Comparison of ENCODE assay signal across 8 mouse cellular contexts in the genomic region with DNA sequence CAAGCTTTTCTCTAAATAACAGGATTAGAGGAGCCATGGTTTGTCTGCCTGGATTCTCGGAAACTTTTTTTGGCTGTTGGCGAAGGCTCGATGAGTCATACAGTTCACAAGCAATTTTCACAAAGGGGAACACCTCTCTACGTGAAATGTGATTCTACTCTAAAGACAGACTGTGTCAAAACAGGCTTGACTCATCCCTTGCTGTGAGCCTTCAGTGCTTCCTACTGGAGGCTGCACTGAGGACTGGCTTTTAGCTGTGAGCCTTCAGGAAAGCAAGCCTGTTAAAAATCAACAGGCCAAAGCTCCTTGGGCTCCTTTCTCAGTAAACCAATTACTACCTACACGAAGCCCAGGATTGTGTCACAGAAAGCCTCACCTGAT.
DNase-seq lines count a peak whose midpoint lies in the region; TF ChIP-seq lines count a peak whose summit lies in the region.

No protein-coding gene starts in this region.

- H3K4me1 ChIP-seq in heart, embryonic 10.5 days = 0 out of 2 replicates have a peak, but pooled peaks cover 6% of the 10 kb centered on the region

- no peak for TF ChIP-seq POLR2A in myocyte (IDR thresholded peaks at IDR 0.05; ENCODE audit: insufficient read length, low read depth)

- no peak overlapping the region for H3ac ChIP-seq in myocyte (ENCODE audit: control insufficient read depth, insufficient read length)

- no peak overlapping the region for H3K4me3 ChIP-seq in heart, embryonic 10.5 days
- H3K4me3 ChIP-seq in myocyte = no peak overlapping the region

- H3K79me2 ChIP-seq in myocyte (ENCODE audit: control insufficient read depth, insufficient read depth) = no peaks in the 10 kb centered on the region

- no peaks in the 10 kb centered on the region for H3K36me3 ChIP-seq in heart, embryonic 10.5 days
- no peaks in the 10 kb centered on the region for H3K36me3 ChIP-seq in myocyte (ENCODE audit: control insufficient read depth, insufficient read depth)

- H3K9me3 ChIP-seq in heart, embryonic 10.5 days = no peaks in the 10 kb centered on the region

- peak overlapping the region; percentile 90 for H3K4me2 ChIP-seq in myocyte (ENCODE audit: low read depth)

- WGBS in heart, embryonic 10.5 days = 40% methylated on average over 5 of the region's 5 CpGs

- intact Hi-C loops in heart, postnatal 14 days (cut with DNase I) = loop anchor here (10.0 kb wide), 1 partner anchor 317 kb away; no protein-coding TSS in a partner anchor

- no peaks in the 10 kb centered on the region for H3K27me3 ChIP-seq in heart, embryonic 10.5 days (ENCODE audit: insufficient read depth, poor library complexity, severe bottlenecking)
- H3K27me3 ChIP-seq in myocyte (ENCODE audit: control insufficient read depth, insufficient read depth, insufficient read length) = no peaks in the 10 kb centered on the region

- peak; percentile 2 to 5 for DNase-seq in heart, postnatal 14 days
- no peak for DNase-seq in heart, embryonic 10.5 days (ENCODE audit: low spot score)
- DNase-seq in adipocyte (ENCODE audit: low spot score) (peak; percentile 58), liver (no peak)
- peak; percentile 12 for DNase-seq in kidney, adult 18-20 months
- DNase-seq in layer of hippocampus, adult 11-12 months (ENCODE audit: low spot score) = no peak
- no peak for DNase-seq in cerebellum, postnatal 36 days

- no peak overlapping the region for H3K27ac ChIP-seq in heart, embryonic 10.5 days

TF ChIP-seq in myocyte, 11 proteins besides CTCF, POLR2A, EP300 and RAD21:
- TF ChIP-seq CEBPB (IDR thresholded peaks at IDR 0.05; ENCODE audit: insufficient read depth, poor library complexity, severe bottlenecking) = 0 out of 2 replicates have a peak, but pooled peaks have one; percentile 30
- TF ChIP-seq USF1 (IDR thresholded peaks at IDR 0.05; ENCODE audit: low read depth) = no peak

Comparison
In these comparisons a context has a peak if more than half of its experiments do, and no peak if none do; other contexts are left out.
1. DNase-seq: peak in heart, postnatal 14 days (2 of 2), adipocyte (single experiment) and kidney, adult 18-20 months (single experiment); none in heart, embryonic 10.5 days (single experiment), liver (single experiment), layer of hippocampus, adult 11-12 months (single experiment) and cerebellum, postnatal 36 days (0 of 2).